Mouse (Mus musculus) heart, embryonic 11.5 days (tissue): ENCODE results near the gene 1700015F17Rik. TPM values are rescaled to one million over a fixed set of nuclear protein-coding genes. Genes with fewer than 3 reads are reported as not detected.

ENCODE experiments used
- ATAC-seq: fragments of 200-750 bp; cut with Nextera tagmentation; replicated peaks from 2 replicates; pipeline ENCODE4 v1.8.0; 2017; ENCODE audit warnings: moderate library complexity; ENCODE audit not compliant: insufficient number of reproducible peaks, low FRiP score, low TSS enrichment
- H3K27ac ChIP-seq: fragments of 300-500 bp; sonication (generic); 2 replicates; pipeline ENCODE4 v1.5.1; 2014; ENCODE audit warnings: mild to moderate bottlenecking, low read depth, low read length
- H3K27me3 ChIP-seq: fragments of 300-500 bp; sonication (generic); 2 replicates; pipeline ENCODE4 v1.6.1; 2014; ENCODE audit warnings: mild to moderate bottlenecking, low read length, mixed read lengths; ENCODE audit not compliant: control insufficient read depth, insufficient read depth
- H3K36me3 ChIP-seq: fragments of 300-500 bp; sonication (generic); 2 replicates; pipeline ENCODE4 v1.6.1; 2014; ENCODE audit warnings: mild to moderate bottlenecking, low read length, moderate library complexity, mixed read lengths; ENCODE audit not compliant: control insufficient read depth, insufficient read depth
- H3K4me1 ChIP-seq: fragments of 300-500 bp; sonication (generic); 2 replicates; pipeline ENCODE4 v1.6.1; 2014; ENCODE audit warnings: low read length; ENCODE audit not compliant: control insufficient read depth, insufficient read depth
- H3K4me2 ChIP-seq: fragments of 300-500 bp; sonication (generic); 2 replicates; pipeline ENCODE4 v1.6.1; 2014; ENCODE audit warnings: mild to moderate bottlenecking, moderate library complexity
- H3K4me3 ChIP-seq: fragments of 300-500 bp; sonication (generic); 2 replicates; pipeline ENCODE4 v1.5.1; 2014; ENCODE audit warnings: low read depth, low read length
- H3K9ac ChIP-seq: fragments of 300-500 bp; sonication (generic); 2 replicates; pipeline ENCODE4 v1.6.1; 2014; ENCODE audit warnings: mild to moderate bottlenecking, low read depth, low read length, moderate library complexity
- H3K9me3 ChIP-seq: fragments of 300-500 bp; sonication (generic); replicated peaks from 2 replicates; pipeline ENCODE4 v1.6.1; 2016; ENCODE audit warnings: low read length; ENCODE audit not compliant: control insufficient read depth
- WGBS: fragments of 180-500 bp; shearing (Covaris S2); extraction: QIAGEN DNeasy Blood & Tissue Kit; methylation state at CpG from one replicate; pipeline ENCODE4 v1.1.7; 2014; ENCODE audit not compliant: insufficient replicate concordance; 5-methylcytosine and 5-hydroxymethylcytosine counted together
- polyA plus RNA-seq: library from polyadenylated mRNA; unstranded; fragments of >200 nt; fragmentation: Nextera tagmentation; extraction: Ambion mirVana; gene quantifications from 2 replicates; pipeline ENCODE4 v1.2.1, GENCODE M21; 2014

Gene 1700015F17Rik
- polyA plus RNA-seq, 1 experiment from 2014 or later: not detected

DNA sequence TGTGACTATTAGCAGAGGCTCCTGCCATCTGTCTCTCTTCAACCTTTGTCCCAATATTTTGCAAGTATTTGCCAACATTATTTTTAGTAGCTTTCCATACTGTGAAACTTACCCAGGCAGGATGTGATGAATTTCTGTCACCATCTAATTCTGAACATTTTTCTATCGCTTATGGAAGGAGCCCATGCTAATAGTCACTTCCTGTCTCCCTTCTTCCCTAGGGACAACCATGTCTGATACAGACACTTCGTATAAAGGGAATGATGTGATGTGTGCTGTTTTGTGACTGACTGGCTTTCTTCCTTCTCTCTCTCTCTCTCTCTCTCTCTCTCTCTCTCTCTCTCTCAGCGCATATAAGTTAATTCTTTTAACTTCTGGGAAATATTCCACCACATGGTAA lies 64.1 kb downstream of the 1700015F17Rik start:
- Histone ChIP-seq H3K9me3 (no peaks in the 10 kb centered on the region), H3K9ac (no peak overlapping the region), H3K27me3 (no peaks in the 10 kb centered on the region), H3K4me3 (no peak overlapping the region), H3K4me2 (no peak overlapping the region), H3K27ac (no peak overlapping the region), H3K36me3 (no peaks in the 10 kb centered on the region), H3K4me1 (no peaks in the 10 kb centered on the region)
- no peak for ATAC-seq
- WGBS: 65% methylated on average over 3 of the region's 3 CpGs

GRCm38 (mm10) chr5:5411886-5412285 lies 67.1 kb downstream of the 1700015F17Rik start:
- H3K36me3 ChIP-seq: no peaks in the 10 kb centered on the region
- 85% methylated on average over 2 of the region's 2 CpGs for WGBS
- H3K27me3 ChIP-seq: no peaks in the 10 kb centered on the region
- no peak overlapping the region for H3K4me3 ChIP-seq
- no peaks in the 10 kb centered on the region for H3K9me3 ChIP-seq
- no peak overlapping the region for H3K4me2 ChIP-seq
- H3K27ac ChIP-seq: no peak overlapping the region
- H3K9ac ChIP-seq: no peak overlapping the region
- no peaks in the 10 kb centered on the region for H3K4me1 ChIP-seq
- ATAC-seq: no peak

- WGBS: 64% methylated on average over 4 of the region's 4 CpGs
- H3K9me3 ChIP-seq: no peaks in the 10 kb centered on the region
- no peak overlapping the region for H3K9ac ChIP-seq
- H3K36me3 ChIP-seq: no peaks in the 10 kb centered on the region
- no peaks in the 10 kb centered on the region for H3K27me3 ChIP-seq
- H3K4me2 ChIP-seq: no peak overlapping the region
- no peak overlapping the region for H3K27ac ChIP-seq
- H3K4me3 ChIP-seq: no peak overlapping the region
- no peak for ATAC-seq
- no peaks in the 10 kb centered on the region for H3K4me1 ChIP-seq
These were observed 77.0 kb downstream of the 1700015F17Rik start for GRCm38 (mm10) chr5:5401986-5402385.

GRCm38 (mm10) chr5:5392786-5393185 lies 86.2 kb downstream of the 1700015F17Rik start:
- no peak overlapping the region for H3K9ac ChIP-seq
- H3K27me3 ChIP-seq: no peaks in the 10 kb centered on the region
- H3K27ac ChIP-seq: no peak overlapping the region
- H3K9me3 ChIP-seq: no peaks in the 10 kb centered on the region
- no peak overlapping the region for H3K4me2 ChIP-seq
- 54% methylated on average over 3 of the region's 3 CpGs for WGBS
- H3K4me3 ChIP-seq: no peak overlapping the region
- no peaks in the 10 kb centered on the region for H3K36me3 ChIP-seq
- no peaks in the 10 kb centered on the region for H3K4me1 ChIP-seq
- ATAC-seq: no peak

Other genes with a start within 250 kb of the 1700015F17Rik start
- 20.1 and 22.7 TPM in 2 replicates for gene Cdk14, start 58.8 kb downstream of the 1700015F17Rik start, polyA plus RNA-seq
- gene Cldn12, start 35.8 kb upstream of the 1700015F17Rik start, polyA plus RNA-seq: 18.5 and 20.3 TPM in 2 replicates
- 21.3 and 22.1 TPM in 2 replicates for gene Gtpbp10, start 80.4 kb upstream of the 1700015F17Rik start, polyA plus RNA-seq
- gene Gm8773, start 94.7 kb upstream of the 1700015F17Rik start, polyA plus RNA-seq: 1.1 and 1.5 TPM in 2 replicates
- 0.61 and 1.3 TPM in 2 replicates for gene Cfap69, start 185.1 kb upstream of the 1700015F17Rik start, polyA plus RNA-seq
- 4.8 and 5.3 TPM in 2 replicates for gene Steap2, start 215.4 kb upstream of the 1700015F17Rik start, polyA plus RNA-seq